Mouse (Mus musculus) layer of hippocampus, postnatal 25 days (tissue): ENCODE data around the gene Gm10271. TPM values are rescaled to one million over a fixed set of nuclear protein-coding genes. Genes with fewer than 3 reads are reported as not detected.

Experiments used
- DNase-seq, 2 experiments: peaks; one replicate each; pipeline ENCODE4 v3.0.0; 2022; ENCODE audit warnings: mixed read lengths in 2 of 2, low spot score in 1 of 2; ENCODE audit errors: extremely low spot score in 1 of 2
- total RNA-seq, 2 experiments: library from RNA; stranded (reverse); gene quantifications; 2 replicates each; pipeline ENCODE4 v1.2.3; 2021

Gm10271 gene
- total RNA-seq: not detected

GRCm38 (mm10) chr10:116972509-116972908 lies at the start of gene Gm10271:
Gm10271 (minus strand) TSS chr10:116972609.
- no peak for DNase-seq

GRCm38 (mm10) chr10:117021020-117021754 lies 48.8 kb upstream of the Gm10271 start:
- no peak for DNase-seq

GRCm38 (mm10) chr10:117018281-117018840 lies 46.0 kb upstream of the Gm10271 start:
- no peak for DNase-seq

GRCm38 (mm10) chr10:117014565-117014964 lies 42.2 kb upstream of the Gm10271 start:
- DNase-seq: no peak

GRCm38 (mm10) chr10:117013689-117014390 lies 41.4 kb upstream of the Gm10271 start:
- DNase-seq: no peak

- DNase-seq: no peak
Measured at GRCm38 (mm10) chr10:117011047-117011446, 38.6 kb upstream of the Gm10271 start.

GRCm38 (mm10) chr10:117009691-117010090 lies 37.3 kb upstream of the Gm10271 start:
- DNase-seq: no peak

DNA sequence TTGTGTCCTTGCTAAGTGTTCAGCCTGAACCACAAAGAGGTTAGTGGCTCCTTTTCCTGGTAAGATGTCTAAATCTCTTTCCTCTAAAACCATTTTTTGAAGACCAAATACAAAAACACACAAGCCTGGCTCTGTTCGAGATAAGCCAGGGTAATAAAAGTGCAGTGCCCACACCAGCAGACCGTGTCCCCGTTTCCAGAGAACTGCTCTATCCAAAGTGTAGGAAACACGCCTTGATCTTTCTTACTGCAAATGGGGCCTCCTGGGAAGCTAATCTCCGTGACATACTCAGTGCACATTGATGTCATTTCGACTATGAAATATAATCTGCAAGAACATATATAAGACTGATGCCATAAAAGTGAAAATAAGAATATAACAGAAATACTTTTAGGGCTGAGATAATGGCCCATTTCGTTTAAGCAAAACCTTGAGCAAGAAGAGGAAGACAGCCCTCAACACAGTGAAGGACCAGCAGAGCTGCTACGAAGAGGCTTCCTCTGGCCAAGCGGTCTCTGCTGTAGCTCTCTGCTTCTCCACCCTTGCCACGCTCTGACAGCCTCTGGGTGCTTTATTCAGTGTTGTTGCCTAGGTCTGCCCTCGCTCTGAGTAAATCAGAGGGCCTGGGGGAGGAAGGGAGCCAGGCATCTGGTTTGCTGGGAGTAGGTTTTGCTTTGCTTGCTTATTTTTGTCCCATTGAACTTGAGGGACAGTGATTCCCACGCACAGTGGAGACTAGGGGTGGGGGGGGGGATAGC lies 33.5 kb upstream of the Gm10271 start:
- no peak for DNase-seq

- no peak for DNase-seq
Measured at GRCm38 (mm10) chr10:117004695-117005094, 32.3 kb upstream of the Gm10271 start.

DNA sequence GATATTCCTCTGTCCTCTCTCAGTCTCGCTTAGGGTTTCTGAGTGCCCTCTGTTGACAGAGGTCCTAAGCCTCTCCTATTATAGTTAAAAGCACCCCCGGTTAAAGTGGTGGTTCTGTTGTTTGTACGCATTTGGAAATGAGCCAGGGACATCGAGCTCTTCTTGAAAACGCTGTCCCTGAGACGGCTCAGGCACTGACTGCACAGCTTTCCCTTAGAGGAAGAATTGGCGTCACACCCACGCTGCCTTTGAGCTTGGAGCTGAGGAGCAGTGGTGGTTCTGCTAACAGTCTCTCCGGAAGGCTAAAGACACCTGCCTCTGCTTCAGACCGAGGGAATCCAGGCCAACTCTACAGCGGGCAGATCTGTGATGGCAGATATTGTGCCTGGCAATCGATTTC lies 28.6 kb upstream of the Gm10271 start:
- DNase-seq: peak in 1 of 2 experiments; percentile 10

DNA sequence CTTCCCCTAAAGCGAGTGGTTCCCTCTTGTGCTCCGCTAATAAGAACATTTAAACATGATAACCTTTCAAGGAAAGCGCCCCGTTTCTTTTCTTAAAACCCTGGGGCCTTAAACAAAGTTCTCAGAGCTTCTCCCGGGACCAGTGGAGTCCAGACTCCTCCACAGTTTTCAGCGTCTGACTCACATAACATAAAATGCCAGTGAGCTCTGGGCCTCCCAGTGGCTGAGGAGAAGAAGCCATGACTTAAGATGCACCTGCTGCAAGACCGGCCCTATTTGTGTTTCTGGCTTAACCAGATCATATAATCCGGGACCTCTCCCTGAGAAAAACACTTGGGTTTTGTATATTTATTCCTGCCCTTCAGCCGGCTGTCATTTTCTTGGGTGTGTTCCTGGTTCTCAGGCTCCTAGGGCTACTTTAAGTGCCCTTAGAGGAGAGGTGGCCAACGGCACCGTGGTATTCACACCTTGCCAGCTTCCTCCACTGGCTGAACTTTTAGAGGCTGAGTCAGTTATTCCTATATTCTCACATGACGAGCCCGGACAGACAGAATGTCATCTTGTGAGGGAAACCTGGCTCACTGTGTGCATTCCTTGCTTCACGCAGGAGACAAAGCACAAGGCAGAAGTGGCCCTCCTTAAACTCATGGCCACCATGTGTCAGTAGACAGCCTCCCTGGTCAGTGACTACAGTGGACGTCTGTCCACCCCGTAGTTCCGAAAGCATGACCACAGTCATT lies 26.5 kb upstream of the Gm10271 start:
- no peak for DNase-seq

- no peak for DNase-seq
Measured at GRCm38 (mm10) chr10:116996236-116996600, 23.8 kb upstream of the Gm10271 start.

GRCm38 (mm10) chr10:116995584-116996235 lies 23.3 kb upstream of the Gm10271 start:
- no peak for DNase-seq

GRCm38 (mm10) chr10:116995162-116995561 lies 22.8 kb upstream of the Gm10271 start:
- DNase-seq: no peak

- DNase-seq: no peak
Measured at GRCm38 (mm10) chr10:116993971-116994370, 21.6 kb upstream of the Gm10271 start.

GRCm38 (mm10) chr10:116986264-116987082 lies 14.1 kb upstream of the Gm10271 start, which contains the start of gene Best3:
Best3 (plus strand) TSS chr10:116986314.
- DNase-seq: peak in 1 of 2 experiments; percentile 14

GRCm38 (mm10) chr10:116984836-116985235 lies 12.4 kb upstream of the Gm10271 start:
- DNase-seq: no peak

DNA sequence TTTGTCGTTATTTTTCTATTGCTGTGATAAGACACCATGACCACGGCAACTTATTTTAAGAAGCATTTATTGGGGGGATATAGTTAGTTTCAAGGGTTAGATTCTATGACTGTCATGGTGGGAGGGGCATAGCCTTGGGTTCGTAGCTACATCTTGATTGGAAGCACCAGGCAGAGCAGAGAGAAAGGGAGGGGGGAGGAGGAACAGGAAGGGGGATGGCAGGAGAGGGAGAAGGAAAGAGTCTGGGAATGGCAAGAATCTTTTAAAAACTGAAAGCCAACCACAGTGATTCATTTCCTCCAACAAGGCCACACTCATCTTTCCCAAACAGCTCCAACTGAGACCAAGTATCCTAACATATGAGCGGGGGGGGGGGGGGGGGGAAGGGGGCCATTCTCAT lies 10.1 kb upstream of the Gm10271 start:
- no peak for DNase-seq

DNA sequence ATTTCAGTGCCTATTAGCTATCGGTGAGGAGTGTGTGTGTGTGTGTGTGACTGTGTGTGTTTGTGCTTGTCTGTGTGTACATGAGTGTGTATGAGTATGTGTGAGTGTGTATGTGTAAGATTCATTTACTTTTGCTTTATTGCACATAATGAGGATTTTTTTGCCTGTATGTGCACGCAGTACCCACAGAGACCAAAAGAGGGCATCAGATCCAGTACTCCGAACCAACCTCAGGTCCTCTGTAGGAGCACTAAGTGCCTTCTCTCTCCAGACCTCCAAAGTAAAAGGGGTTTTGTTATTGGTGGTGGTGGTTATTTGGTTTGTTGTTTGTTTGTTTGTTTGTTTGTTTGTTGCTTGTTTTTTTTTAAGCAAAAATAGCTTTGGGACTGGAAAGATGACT lies 8.5 kb upstream of the Gm10271 start:
- DNase-seq: peak in 1 of 2 experiments; percentile 31
